Mouse (Mus musculus) CD4-positive naive resting alpha-beta T cell, adult 57 days (primary cell): ENCODE data around the gene Lbhd1. TPM values are rescaled to one million over a fixed set of nuclear protein-coding genes. Genes with fewer than 3 reads are reported as not detected.

Experiments used
- total RNA-seq: library from RNA; stranded (reverse); gene quantifications from one replicate; pipeline ENCODE4 v1.2.4, GENCODE M21; 2023

Gene Lbhd1
- total RNA-seq, 1 experiment from 2014 or later = 15.5 TPM

Other genes with a start within 250 kb of the Lbhd1 start
- not detected for gene Chrm1, start 219.9 kb upstream of the Lbhd1 start, total RNA-seq
- 174 TPM for gene Slc3a2, start 160.4 kb upstream of the Lbhd1 start, total RNA-seq
- 92.0 TPM for gene Wdr74, start 147.9 kb upstream of the Lbhd1 start, total RNA-seq
- gene 1700092M07Rik, start 143.0 kb upstream of the Lbhd1 start, total RNA-seq = 7.7 TPM
- gene Stx5a, start 142.3 kb upstream of the Lbhd1 start, total RNA-seq = 251 TPM
- 533 TPM for gene Nxf1, start 126.7 kb upstream of the Lbhd1 start, total RNA-seq
- gene Tmem223, start 112.7 kb upstream of the Lbhd1 start, total RNA-seq = 39.0 TPM
- gene Tmem179b, start 109.3 kb upstream of the Lbhd1 start, total RNA-seq = 68.8 TPM
- 10.7 TPM for gene Taf6l, start 97.3 kb upstream of the Lbhd1 start, total RNA-seq
- 62.8 TPM for gene Polr2g, start 85.2 kb upstream of the Lbhd1 start, total RNA-seq
- gene Zbtb3, start 81.2 kb upstream of the Lbhd1 start, total RNA-seq = 0.77 TPM
- gene Ttc9c, start 64.4 kb upstream of the Lbhd1 start, total RNA-seq = 25.7 TPM
- 104 TPM for gene Hnrnpul2, start 63.7 kb upstream of the Lbhd1 start, total RNA-seq
- gene AC129217.1, start 54.0 kb upstream of the Lbhd1 start, total RNA-seq = 8.5 TPM
- 39.8 TPM for gene Bscl2, start 46.3 kb upstream of the Lbhd1 start, total RNA-seq
- gene Gng3, start 44.5 kb upstream of the Lbhd1 start, total RNA-seq = not detected
- 1.0 TPM for gene Lrrn4cl, start 33.0 kb upstream of the Lbhd1 start, total RNA-seq
- 118 TPM for gene Ubxn1, start 12.2 kb upstream of the Lbhd1 start, total RNA-seq
- gene Uqcc3, start 2.8 kb upstream of the Lbhd1 start, total RNA-seq = 36.8 TPM
- gene Gm49403, start 198 bp downstream of the Lbhd1 start, total RNA-seq = not detected
- 28.3 TPM for gene 1810009A15Rik, start 5.1 kb downstream of the Lbhd1 start, total RNA-seq
- not detected for gene Gm49416, start 5.2 kb downstream of the Lbhd1 start, total RNA-seq
- 21.0 TPM for gene Ints5, start 9.3 kb downstream of the Lbhd1 start, total RNA-seq
- gene Ganab, start 14.3 kb downstream of the Lbhd1 start, total RNA-seq = 133 TPM
- gene B3gat3, start 36.6 kb downstream of the Lbhd1 start, total RNA-seq = 47.9 TPM
- 4.2 TPM for gene Rom1, start 45.6 kb downstream of the Lbhd1 start, total RNA-seq
- gene Eml3, start 45.8 kb downstream of the Lbhd1 start, total RNA-seq = 81.1 TPM
- gene Mta2, start 58.1 kb downstream of the Lbhd1 start, total RNA-seq = 190 TPM
- gene Tut1, start 70.1 kb downstream of the Lbhd1 start, total RNA-seq = 37.9 TPM
- gene Eef1g, start 83.3 kb downstream of the Lbhd1 start, total RNA-seq = 593 TPM
- gene Ahnak, start 105.6 kb downstream of the Lbhd1 start, total RNA-seq = 73.0 TPM
- not detected for gene Scgb1a1, start 204.2 kb downstream of the Lbhd1 start, total RNA-seq